Comparison of ENCODE assay signal across 8 mouse cellular contexts in the genomic region with DNA sequence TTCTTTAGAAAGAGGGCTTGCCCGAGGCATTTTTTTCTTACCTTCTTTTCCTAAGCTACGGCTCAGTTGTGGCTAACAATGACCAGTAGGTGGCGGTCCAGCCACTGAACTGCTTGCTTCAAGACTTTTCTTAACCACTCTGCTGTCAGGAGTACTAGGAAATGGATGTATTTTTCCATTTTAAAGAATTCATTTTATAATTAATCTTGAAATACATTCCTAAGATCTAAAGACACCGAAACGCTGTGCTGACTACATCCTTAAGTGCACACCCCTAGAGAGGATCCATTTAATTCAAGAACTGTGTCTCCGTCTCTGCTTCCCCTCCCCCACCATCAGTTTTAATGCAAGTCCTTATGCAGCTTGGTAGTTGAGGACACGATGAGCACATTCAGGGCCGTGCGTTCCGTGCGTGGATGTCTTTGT.
DNase-seq lines count a peak whose midpoint lies in the region; ATAC-seq and TF ChIP-seq lines count a peak whose summit lies in the region.

No protein-coding gene starts in this region.

- no peaks in the 10 kb centered on the region for H3K27me3 ChIP-seq in cerebellum, adult 2 months (ENCODE audit: control insufficient read depth, insufficient read depth, low read length)
- no peaks in the 10 kb centered on the region for H3K27me3 ChIP-seq in hindbrain, embryonic 15.5 days

- no peaks in the 10 kb centered on the region for H3K36me3 ChIP-seq in hindbrain, embryonic 15.5 days

- peak; percentile 53; the same call in 1 of the 2 replicates for TF ChIP-seq CTCF in cerebellum, adult 2 months (IDR thresholded peaks at IDR 0.05; ENCODE audit: borderline replicate concordance, insufficient read depth, low read depth, low read length)

- peak overlapping the region; percentile 33 for H3K4me3 ChIP-seq in cerebellum, adult 2 months (replicated peaks; ENCODE audit: insufficient read depth, low read depth, low read length)
- peak overlapping the region; percentile 38 for H3K4me3 ChIP-seq in hindbrain, embryonic 15.5 days

- H3K9me3 ChIP-seq in hindbrain, embryonic 15.5 days, result no peaks in the 10 kb centered on the region

- no peak for TF ChIP-seq POLR2A in cerebellum, adult 2 months (IDR thresholded peaks at IDR 0.05; ENCODE audit: borderline replicate concordance, insufficient read depth, low read length)

- peak overlapping the region; percentile 70 for H3K4me2 ChIP-seq in hindbrain, embryonic 15.5 days

- no peak for ATAC-seq in CD4-positive, CD25-positive, alpha-beta regulatory T cell, adult 4 months
- peak; percentile 91 for ATAC-seq in frontal cortex, adult (ENCODE audit: low TSS enrichment)
- peak; percentile 87 for ATAC-seq in hindbrain, embryonic 15.5 days (ENCODE audit: low FRiP score, low read depth)

- no peak overlapping the region for H3K27ac ChIP-seq in cerebellum, adult 2 months (ENCODE audit: insufficient read depth, low read length)
- H3K27ac ChIP-seq in hindbrain, embryonic 15.5 days (replicated peaks), result no peak overlapping the region

- DNase-seq in CD4-positive, CD25-positive, alpha-beta regulatory T cell, adult 2 months (ENCODE audit: low read depth, low spot score), result peak; percentile 46
- peak; percentile 21 to 32 for DNase-seq in cerebellum, adult 2 months
- DNase-seq in layer of hippocampus, postnatal 36 days, result peak; percentile 33 to 35
- peak; percentile 73 for DNase-seq in lung, postnatal 14 days
- DNase-seq in right cerebral cortex, postnatal 4 days, result peak; percentile 71

- H3K4me1 ChIP-seq in cerebellum, adult 2 months (ENCODE audit: control insufficient read depth, insufficient read depth, low read length), result peaks cover 3% of the 10 kb centered on the region
- peaks cover 18% of the 10 kb centered on the region for H3K4me1 ChIP-seq in hindbrain, embryonic 15.5 days (replicated peaks)

- peak overlapping the region; percentile 27; the same call in 1 of the 2 replicates for H3K9ac ChIP-seq in hindbrain, embryonic 15.5 days

- 3% methylated on average over 11 of the region's 11 CpGs for WGBS in cerebellum, adult 2 months
- WGBS in hindbrain, embryonic 15.5 days, result 1% methylated on average over 11 of the region's 11 CpGs
